Mouse (Mus musculus) erythroblast, embryonic 14.5 days (primary cell): ENCODE measurements around the gene Rabgap1l. TPM values are rescaled to one million over a fixed set of nuclear protein-coding genes. Genes with fewer than 3 reads are reported as not detected.
A peak's percentile ranks its signal among the peaks of the same experiment; 100 is the strongest.

Experiments used
- H3K27me3 ChIP-seq: 2 replicates; pipeline ENCODE4 v1.6.1; 2012; ENCODE audit warnings: inconsistent platforms; ENCODE audit not compliant: control insufficient read depth
- H3K36me3 ChIP-seq: 2 replicates; pipeline ENCODE4 v1.6.1; 2012; ENCODE audit warnings: mild to moderate bottlenecking, inconsistent platforms; ENCODE audit not compliant: control insufficient read depth
- H3K4me1 ChIP-seq: 2 replicates; pipeline ENCODE4 v1.6.1; 2012; ENCODE audit warnings: inconsistent platforms; ENCODE audit not compliant: control insufficient read depth
- H3K4me3 ChIP-seq: replicated peaks from 2 replicates; pipeline ENCODE3; 2012; ENCODE audit warnings: moderate library complexity, mild to moderate bottlenecking, inconsistent platforms
- H3K9me3 ChIP-seq: 2 replicates; pipeline ENCODE4 v1.6.1; 2012; ENCODE audit warnings: low read length, inconsistent platforms, mixed read lengths; ENCODE audit not compliant: control insufficient read depth
- GATA1 ChIP-seq: IDR thresholded peaks from 2 replicates; pipeline ENCODE4 v1.6.1; 2012; ENCODE audit warnings: low read length, inconsistent platforms, mixed read lengths
- TAL1 ChIP-seq: IDR thresholded peaks from 3 replicates; pipeline ENCODE4 v1.6.1; 2012; ENCODE audit warnings: low read length, inconsistent platforms, mixed read lengths
- polyA plus RNA-seq: library from polyadenylated mRNA; stranded (reverse); fragments of >175 nt; gene quantifications from 2 replicates; pipeline ENCODE4 v1.2.3, GENCODE M21; 2012

The Rabgap1l gene
- 0.95 and 1.0 TPM in 2 replicates for polyA plus RNA-seq

GRCm38 (mm10) chr1:160792686-160793355, at the start of gene Rabgap1l:
Gene Rabgap1l, minus strand, starts transcription at chr1:160793211.
- Histone ChIP-seq H3K27me3 (no peaks in the 10 kb centered on the region), H3K36me3 (peaks cover 2% of the 10 kb centered on the region; the same call in 1 of the 2 replicates), H3K4me3 (peak within 1 kb of the TSS; percentile 89), H3K9me3 (no peaks in the 10 kb centered on the region), H3K4me1 (peaks cover 76% of the 10 kb centered on the region)
- TF ChIP-seq TAL1 (no peak), GATA1 (no peak)

GRCm38 (mm10) chr1:160842567-160842966, 49.6 kb upstream of the Rabgap1l start:
- TF ChIP-seq TAL1 (no peak), GATA1 (no peak)
- no peaks in the 10 kb centered on the region for H3K27me3 ChIP-seq
- H3K9me3 ChIP-seq: no peaks in the 10 kb centered on the region
- no peaks in the 10 kb centered on the region for H3K36me3 ChIP-seq
- H3K4me3 ChIP-seq: no peak overlapping the region
- H3K4me1 ChIP-seq: peaks cover 39% of the 10 kb centered on the region

- Histone ChIP-seq H3K27me3 (no peaks in the 10 kb centered on the region), H3K36me3 (no peaks in the 10 kb centered on the region), H3K4me1 (peaks cover 37% of the 10 kb centered on the region), H3K9me3 (no peaks in the 10 kb centered on the region), H3K4me3 (no peak overlapping the region)
- TF ChIP-seq GATA1: no peak
- TF ChIP-seq TAL1: no peak
Observed at GRCm38 (mm10) chr1:160840618-160841017, 47.6 kb upstream of the Rabgap1l start.

- peaks cover 25% of the 10 kb centered on the region for H3K4me1 ChIP-seq
- no peaks in the 10 kb centered on the region for H3K36me3 ChIP-seq
- H3K4me3 ChIP-seq: no peak overlapping the region
- TF ChIP-seq GATA1 (no peak), TAL1 (no peak)
- H3K27me3 ChIP-seq: no peaks in the 10 kb centered on the region
- no peaks in the 10 kb centered on the region for H3K9me3 ChIP-seq
Observed at GRCm38 (mm10) chr1:160839095-160839494, 46.1 kb upstream of the Rabgap1l start.

GRCm38 (mm10) chr1:160834446-160834845, 41.4 kb upstream of the Rabgap1l start:
- H3K4me3 ChIP-seq: no peak overlapping the region
- no peaks in the 10 kb centered on the region for H3K36me3 ChIP-seq
- H3K4me1 ChIP-seq: peaks cover 19% of the 10 kb centered on the region
- no peaks in the 10 kb centered on the region for H3K9me3 ChIP-seq
- TF ChIP-seq TAL1 (no peak), GATA1 (no peak)
- no peaks in the 10 kb centered on the region for H3K27me3 ChIP-seq

- no peak overlapping the region for H3K4me3 ChIP-seq
- no peak for TF ChIP-seq GATA1
- no peak for TF ChIP-seq TAL1
- H3K36me3 ChIP-seq: no peaks in the 10 kb centered on the region
- peaks cover 12% of the 10 kb centered on the region for H3K4me1 ChIP-seq
- no peaks in the 10 kb centered on the region for H3K27me3 ChIP-seq
- H3K9me3 ChIP-seq: no peaks in the 10 kb centered on the region
Observed at GRCm38 (mm10) chr1:160832267-160833021, 39.4 kb upstream of the Rabgap1l start.

- TF ChIP-seq GATA1 (no peak), TAL1 (no peak)
- Histone ChIP-seq H3K4me3 (no peak overlapping the region), H3K9me3 (no peaks in the 10 kb centered on the region), H3K36me3 (no peaks in the 10 kb centered on the region), H3K27me3 (no peaks in the 10 kb centered on the region), H3K4me1 (peaks cover 14% of the 10 kb centered on the region)
Observed at GRCm38 (mm10) chr1:160830608-160831498, 37.8 kb upstream of the Rabgap1l start.

GRCm38 (mm10) chr1:160825441-160825856, 32.4 kb upstream of the Rabgap1l start:
- peak; percentile 56 for TF ChIP-seq GATA1
- no peak for TF ChIP-seq TAL1
- no peaks in the 10 kb centered on the region for H3K9me3 ChIP-seq
- H3K4me3 ChIP-seq: peak overlapping the region; percentile 3
- no peaks in the 10 kb centered on the region for H3K27me3 ChIP-seq
- H3K4me1 ChIP-seq: peaks cover 25% of the 10 kb centered on the region
- no peaks in the 10 kb centered on the region; the same call in 1 of the 2 replicates for H3K36me3 ChIP-seq

GRCm38 (mm10) chr1:160823638-160824037, 30.6 kb upstream of the Rabgap1l start:
- Histone ChIP-seq H3K4me1 (peaks cover 25% of the 10 kb centered on the region), H3K27me3 (no peaks in the 10 kb centered on the region), H3K9me3 (no peaks in the 10 kb centered on the region), H3K4me3 (no peak overlapping the region), H3K36me3 (no peaks in the 10 kb centered on the region; the same call in 1 of the 2 replicates)
- no peak for TF ChIP-seq TAL1
- TF ChIP-seq GATA1: no peak
